Mouse (Mus musculus) testis, adult 2 months (tissue): ENCODE results near the gene Cntnap5c.

Experiments
- CTCF ChIP-seq: fragments of 200-500 bp; IDR thresholded peaks from 2 replicates; pipeline ENCODE4 v1.5.1; 2012; ENCODE audit warnings: low read depth, mild to moderate bottlenecking, inconsistent platforms, low read length, moderate library complexity; ENCODE audit not compliant: control insufficient read depth, insufficient read depth, insufficient replicate concordance
- POLR2A ChIP-seq: fragments of 200-500 bp; IDR thresholded peaks from 2 replicates; pipeline ENCODE4 v1.6.1; 2012; ENCODE audit warnings: low read depth, mild to moderate bottlenecking, inconsistent platforms, low read length, moderate library complexity; ENCODE audit not compliant: control insufficient read depth

DNA sequence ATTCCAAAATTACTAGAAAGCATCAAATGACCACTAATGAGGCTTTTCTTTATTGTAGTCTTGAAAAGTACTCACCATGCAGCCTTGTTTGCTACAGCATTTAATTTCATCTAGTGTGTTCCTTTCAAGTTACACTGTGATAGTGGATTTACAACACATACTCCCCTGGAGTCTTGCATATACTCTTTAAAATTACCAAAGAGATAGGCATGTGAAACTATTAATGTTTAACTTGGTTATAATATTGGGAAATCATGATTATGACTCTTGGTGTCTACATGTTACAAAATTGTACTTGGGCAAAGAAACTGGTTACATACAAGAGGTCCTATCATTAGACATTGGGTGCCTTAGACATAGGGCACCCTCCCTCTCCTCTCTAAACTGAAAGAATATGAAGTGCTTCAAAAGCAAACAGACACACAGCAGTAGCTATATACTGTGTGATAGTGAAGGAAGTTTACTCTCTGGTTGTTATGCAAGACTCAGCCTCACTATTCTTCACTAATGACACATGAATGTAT lies 142.5 kb downstream of the Cntnap5c start:
- TF ChIP-seq CTCF (no peak), POLR2A (no peak)
